Mouse (Mus musculus): ENCODE results near the gene Dbh.

Dbh gene

GRCm38 (mm10) chr2:27218569-27218968 lies 53.5 kb downstream of the Dbh start:
- DNase-seq (ENCODE audit: low read depth), result no peak

GRCm38 (mm10) chr2:27223012-27223421 lies 58.0 kb downstream of the Dbh start:
- DNase-seq (ENCODE audit: low read depth), result no peak

GRCm38 (mm10) chr2:27226572-27226971 lies 61.5 kb downstream of the Dbh start:
- DNase-seq (ENCODE audit: low read depth), result no peak

- DNase-seq (ENCODE audit: low read depth), result no peak
Measured at GRCm38 (mm10) chr2:27228809-27229480, 63.9 kb downstream of the Dbh start.

GRCm38 (mm10) chr2:27229481-27230105 lies 64.6 kb downstream of the Dbh start:
- DNase-seq (ENCODE audit: low read depth), result no peak

GRCm38 (mm10) chr2:27232376-27232775 lies 67.3 kb downstream of the Dbh start:
- no peak for DNase-seq (ENCODE audit: low read depth)

Data from induced T-regulatory cell, adult 2 months (primary cell).